Mouse (Mus musculus): ENCODE data around the gene Krt24.

The Krt24 gene

GRCm38 (mm10) chr11:99284833-99285312 lies at the start of gene Krt24:
Gene Krt24 (minus strand): TSS chr11:99285262.
- no peak for DNase-seq (ENCODE audit: low spot score)

DNA sequence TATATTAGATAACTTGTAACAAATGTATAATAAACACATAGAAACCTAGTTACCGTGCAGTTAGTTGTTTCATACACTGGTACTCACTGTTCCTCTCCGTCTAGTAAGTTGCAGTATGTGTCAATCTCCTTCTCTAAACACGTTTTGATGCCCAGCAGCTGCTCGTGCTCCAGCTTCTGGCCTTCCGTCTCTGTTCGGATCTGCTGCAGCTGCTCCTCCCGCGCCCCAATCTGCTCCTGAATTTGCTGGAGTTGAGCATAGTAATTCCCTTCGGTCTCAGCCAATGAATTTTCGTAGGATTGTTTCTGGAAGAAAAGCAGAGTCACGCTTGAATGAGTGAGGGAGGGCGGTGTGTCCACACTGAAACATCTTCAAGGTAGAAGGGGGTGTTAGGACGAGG lies 48.4 kb upstream of the Krt24 start:
- no peak for DNase-seq (ENCODE audit: low spot score)

GRCm38 (mm10) chr11:99329655-99330054 lies 44.6 kb upstream of the Krt24 start:
- no peak for DNase-seq (ENCODE audit: low spot score)

- DNase-seq (ENCODE audit: low spot score): no peak
Measured at GRCm38 (mm10) chr11:99322851-99323250, 37.8 kb upstream of the Krt24 start, which contains the start of gene Krt25. Gene Krt25 (minus strand): TSS chr11:99322951.

GRCm38 (mm10) chr11:99321094-99321493 lies 36.0 kb upstream of the Krt24 start:
- no peak for DNase-seq (ENCODE audit: low spot score)

DNA sequence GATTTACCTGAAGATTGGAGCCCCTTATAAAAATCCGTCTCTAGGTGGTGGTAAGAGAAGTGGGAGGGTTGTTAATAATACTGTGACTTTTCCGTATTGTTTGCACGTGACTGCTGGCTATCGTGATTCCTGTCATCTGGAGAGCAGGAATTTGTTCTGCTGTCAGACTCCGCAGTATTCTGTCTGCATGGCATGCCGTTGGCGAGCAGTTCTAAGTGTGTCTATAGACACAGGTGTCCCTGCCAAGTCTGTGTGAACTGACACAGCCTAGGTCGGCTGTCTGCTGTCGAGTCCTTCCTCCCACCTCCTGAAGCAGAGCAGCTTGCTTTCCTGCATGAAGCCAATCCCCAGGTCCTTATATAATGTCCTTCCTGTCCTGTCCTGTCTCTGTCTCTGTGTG lies 34.1 kb upstream of the Krt24 start:
- DNase-seq (ENCODE audit: low spot score): no peak

DNA sequence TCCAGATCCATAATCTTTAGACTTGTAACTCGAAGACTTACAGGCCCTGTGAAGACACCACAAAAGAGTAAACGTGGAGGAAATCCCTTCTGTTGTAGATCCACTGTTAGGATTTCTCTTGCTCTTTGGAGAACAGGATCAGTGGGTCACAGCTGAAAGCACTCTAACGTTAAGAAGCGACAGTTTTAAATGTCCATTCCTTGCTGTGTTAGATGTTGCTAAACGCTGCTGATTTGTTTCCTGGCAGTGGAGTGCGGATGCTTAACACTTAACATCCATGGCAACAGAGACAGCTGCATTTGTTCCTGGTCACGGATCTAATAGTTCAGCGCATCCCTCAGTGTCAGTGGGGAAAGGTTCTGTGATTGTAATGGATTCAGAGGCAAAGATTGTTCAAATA lies 31.5 kb upstream of the Krt24 start:
- DNase-seq (ENCODE audit: low spot score): no peak

- DNase-seq (ENCODE audit: low spot score): no peak
Measured at GRCm38 (mm10) chr11:99314594-99314993, 29.5 kb upstream of the Krt24 start.

DNA sequence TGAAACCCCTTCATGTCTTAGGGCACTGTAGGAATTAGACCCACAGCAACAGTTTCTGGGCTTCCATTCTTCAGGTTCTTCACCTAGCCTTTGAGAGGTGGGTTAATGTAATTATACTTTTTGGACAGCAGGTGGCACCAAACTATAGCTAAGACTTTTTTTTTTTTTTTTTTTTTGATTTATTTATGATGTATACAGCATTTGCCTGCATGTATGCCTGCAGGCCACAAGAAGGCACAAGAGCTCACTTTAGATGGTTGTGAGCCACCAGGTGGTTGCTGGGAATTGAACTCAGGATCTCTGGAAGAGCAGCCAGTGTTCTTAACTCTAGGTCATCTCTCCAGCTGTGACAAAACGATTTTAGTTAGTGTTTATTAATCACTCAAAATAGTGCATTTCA lies 25.8 kb upstream of the Krt24 start:
- DNase-seq (ENCODE audit: low spot score): peak; percentile 69

GRCm38 (mm10) chr11:99307579-99307978 lies 22.5 kb upstream of the Krt24 start:
- DNase-seq (ENCODE audit: low spot score): peak; percentile 82

GRCm38 (mm10) chr11:99295039-99295438 lies 10.0 kb upstream of the Krt24 start:
- DNase-seq (ENCODE audit: low spot score): no peak

DNA sequence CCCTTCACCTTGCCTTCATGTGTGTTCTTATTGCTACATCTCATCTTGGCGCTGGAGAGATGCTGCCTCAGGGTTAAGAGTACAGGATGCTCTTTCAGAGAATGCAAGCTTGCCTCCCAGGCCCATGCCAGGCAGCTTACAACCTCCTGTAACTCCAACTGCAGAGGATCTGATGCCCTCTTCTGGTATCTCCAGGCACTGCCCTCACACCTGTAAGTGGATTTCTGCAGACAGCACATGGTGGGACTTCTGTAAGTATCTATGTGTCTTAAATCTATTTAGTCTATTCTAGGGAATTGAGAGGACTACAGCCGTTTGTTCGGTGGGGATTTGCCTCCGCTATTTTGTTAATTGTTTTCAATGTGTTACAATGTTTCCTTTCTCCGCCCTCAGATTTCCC lies 7.8 kb upstream of the Krt24 start:
- DNase-seq (ENCODE audit: low spot score): peak; percentile 61

DNA sequence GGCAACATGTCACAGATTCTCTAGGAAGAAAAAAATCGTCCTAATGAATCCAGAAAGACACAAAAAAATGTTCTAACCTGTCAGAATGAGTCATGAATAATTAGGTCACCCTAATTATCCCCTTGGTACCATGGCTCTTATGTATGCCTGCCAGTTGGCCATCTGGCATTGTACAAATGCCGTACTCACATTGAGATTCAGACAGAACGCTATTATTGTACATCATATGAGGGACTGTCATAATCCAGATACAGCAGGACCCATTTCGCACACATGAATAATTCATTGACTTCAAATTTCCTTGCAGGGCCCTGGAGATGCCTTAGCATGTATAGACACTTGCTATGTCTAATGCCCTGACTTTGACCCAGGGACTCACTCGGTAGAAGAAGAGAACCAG lies 1.1 kb downstream of the Krt24 start:
- no peak for DNase-seq (ENCODE audit: low spot score)

GRCm38 (mm10) chr11:99283334-99283733 lies 1.7 kb downstream of the Krt24 start:
- no peak for DNase-seq (ENCODE audit: low spot score)

- DNase-seq (ENCODE audit: low spot score): no peak
Measured at GRCm38 (mm10) chr11:99281116-99281515, 3.9 kb downstream of the Krt24 start.

- no peak for DNase-seq (ENCODE audit: low spot score)
Measured at GRCm38 (mm10) chr11:99279986-99280385, 5.1 kb downstream of the Krt24 start.

GRCm38 (mm10) chr11:99276786-99277185 lies 8.3 kb downstream of the Krt24 start:
- no peak for DNase-seq (ENCODE audit: low spot score)

DNA sequence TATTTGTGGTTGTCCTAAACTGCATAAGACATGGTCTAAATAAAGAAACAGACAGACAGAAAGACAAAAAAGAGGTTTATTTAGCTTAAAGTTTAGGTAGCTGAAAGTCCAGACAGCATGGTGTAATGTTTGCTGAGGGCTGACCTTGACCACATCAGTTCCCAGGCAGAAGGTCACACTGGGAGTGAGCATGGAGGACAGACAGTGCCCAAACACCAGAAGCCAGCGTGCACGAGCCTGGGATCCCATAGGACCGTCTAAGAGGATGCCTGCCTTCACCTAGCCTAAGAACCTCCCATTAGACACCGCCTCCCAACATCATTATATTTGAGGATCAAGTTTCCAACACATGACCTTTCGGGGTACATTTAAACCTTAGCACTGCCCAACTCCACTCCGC lies 9.4 kb downstream of the Krt24 start:
- no peak for DNase-seq (ENCODE audit: low spot score)

DNA sequence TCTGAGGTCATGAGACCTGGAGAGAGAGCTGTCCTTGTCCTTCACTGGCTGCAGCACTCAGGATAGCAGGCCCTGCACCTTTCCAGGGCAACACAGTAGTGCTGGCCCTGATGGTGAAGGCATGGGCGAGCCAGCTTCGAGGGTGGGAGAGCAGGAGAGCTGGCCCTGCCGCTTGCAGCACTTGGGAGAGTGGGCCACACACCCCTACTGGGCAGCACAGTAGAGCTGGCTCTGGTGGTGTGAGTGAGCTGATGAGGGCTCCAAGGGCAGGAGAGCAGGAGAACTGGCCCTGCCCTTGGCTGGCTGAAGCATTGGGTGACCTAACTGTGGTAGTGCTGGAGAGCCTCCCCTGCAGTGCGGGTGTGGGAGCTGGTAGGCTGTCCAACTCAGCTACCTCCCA lies 12.3 kb downstream of the Krt24 start:
- no peak for DNase-seq (ENCODE audit: low spot score)

DNA sequence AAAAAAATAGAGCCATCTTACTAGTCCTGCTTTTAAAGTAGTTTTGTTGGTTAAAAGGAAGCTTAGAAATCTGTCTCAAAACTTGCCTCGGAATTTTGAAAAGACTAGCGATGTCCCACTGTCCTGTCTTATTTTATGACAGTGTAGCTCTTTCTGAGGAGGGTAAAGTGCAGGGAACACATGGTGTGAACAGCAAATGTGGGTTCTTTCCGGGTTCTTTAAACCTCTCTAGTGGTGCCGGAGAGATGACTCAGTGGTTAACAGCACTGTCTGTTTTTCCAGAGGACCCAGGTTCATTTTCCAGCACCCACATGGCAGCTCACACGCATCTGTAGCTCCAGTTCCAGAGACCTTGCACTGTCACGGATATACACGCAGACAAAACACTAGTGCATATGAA lies 15.9 kb downstream of the Krt24 start:
- DNase-seq (ENCODE audit: low spot score): no peak

DNA sequence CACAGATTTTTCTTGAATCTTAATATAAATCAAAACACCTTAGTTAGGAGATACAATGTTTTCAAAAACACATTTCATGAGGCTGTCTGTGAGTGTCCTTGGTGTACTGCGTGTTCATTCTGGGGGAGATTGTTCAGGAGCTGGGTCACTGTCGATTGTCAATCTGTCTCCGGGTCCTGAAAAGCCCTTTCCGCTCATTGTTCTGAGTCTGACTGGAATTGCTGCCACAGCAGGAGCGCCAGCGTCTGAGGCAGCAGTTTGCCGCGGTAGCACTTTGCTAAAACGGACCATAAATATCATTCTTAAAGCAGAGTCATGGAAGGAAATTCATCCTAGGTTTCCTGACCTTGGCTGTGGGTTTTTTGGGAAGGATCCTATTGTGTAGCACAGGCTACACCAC lies 19.3 kb downstream of the Krt24 start:
- DNase-seq (ENCODE audit: low spot score): peak; percentile 18

GRCm38 (mm10) chr11:99265220-99265619 lies 19.8 kb downstream of the Krt24 start:
- DNase-seq (ENCODE audit: low spot score): no peak

DNA sequence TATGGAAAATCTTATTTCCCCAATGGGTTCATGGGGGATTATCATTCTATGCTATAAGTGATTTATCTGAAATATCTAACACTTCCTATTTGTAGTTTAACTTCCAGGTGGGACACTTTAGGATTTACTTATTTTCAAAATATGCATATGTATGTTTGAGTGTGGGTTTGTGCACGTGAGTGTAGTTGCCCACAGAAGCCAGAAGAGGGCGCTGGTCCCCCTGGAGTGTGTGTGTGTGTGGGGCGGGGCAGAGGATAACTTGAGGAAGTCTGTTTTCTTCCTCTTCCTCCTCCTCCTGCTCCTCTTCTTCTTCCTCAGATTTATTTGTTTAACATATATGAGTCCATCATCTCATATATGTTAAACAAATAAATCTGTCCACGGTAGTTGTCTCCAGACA lies 28.8 kb downstream of the Krt24 start:
- no peak for DNase-seq (ENCODE audit: low spot score)

- DNase-seq (ENCODE audit: low spot score): no peak
Measured at GRCm38 (mm10) chr11:99255316-99255715, 29.7 kb downstream of the Krt24 start.

- DNase-seq (ENCODE audit: low spot score): no peak
Measured at GRCm38 (mm10) chr11:99253893-99254292, 31.2 kb downstream of the Krt24 start.

Measured in embryo, embryonic 10.5 days (tissue).